Comparison of ENCODE assay signal across 9 mouse cellular contexts in the genomic region with DNA sequence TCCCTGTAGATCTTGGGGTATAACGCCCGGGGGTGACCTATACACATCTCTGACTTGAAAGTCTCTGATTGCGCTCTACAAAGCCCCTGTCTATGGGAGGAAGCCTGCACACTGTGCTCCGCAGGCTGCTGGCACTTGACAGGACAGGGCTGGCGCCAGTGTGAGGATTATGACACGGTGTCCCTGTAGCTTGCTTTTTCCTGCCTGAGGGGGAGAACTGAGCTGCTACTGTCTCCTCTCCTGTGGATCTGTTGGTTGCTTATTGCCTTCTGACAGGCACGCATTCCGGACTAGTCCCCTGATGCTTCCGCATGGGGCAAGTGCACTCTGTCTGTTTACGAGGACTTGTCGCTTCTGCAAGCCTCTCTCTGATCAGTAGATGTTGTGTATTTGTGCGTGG. TPM values are rescaled to one million over a fixed set of nuclear protein-coding genes. Genes with fewer than 3 reads are reported as not detected.
DNase-seq lines count a peak whose midpoint lies in the region; ATAC-seq and TF ChIP-seq lines count a peak whose summit lies in the region.
"Had no signal": no experiment of that assay in that cellular context is flagged by ENCODE, and none has a peak within 500 bp of the region (broad histone marks: within the 10 kb centered on the region; RNA-seq: fewer than 3 reads in every experiment).

No protein-coding gene starts in this region.

- DNase-seq in left cerebral cortex, adult 2 months (ENCODE audit: extremely low spot score in 1 of 2, low spot score in 2 of 2): no peak
- DNase-seq in left cerebral cortex, adult 11 months (ENCODE audit: low spot score): no peak
- peak; percentile 48 to 53 for DNase-seq in cerebellum, postnatal 36 days
- peak; percentile 82 for DNase-seq in hindbrain, postnatal 0 days (ENCODE audit: low spot score)
- no peak for DNase-seq in spleen, adult 18-20 months
- DNase-seq in MN1 (ENCODE audit: low spot score): no peak
- DNase-seq in thymus, adult 2 months: no peak

- H3K4me3 ChIP-seq in left cerebral cortex, adult 2 months: peak overlapping the region; percentile 13; the same call in 1 of the 2 replicates
- H3K4me3 ChIP-seq in hindbrain, postnatal 0 days (ENCODE audit: low read length): no peak overlapping the region; the same call in 1 of the 2 replicates
- H3K4me3 ChIP-seq in olfactory bulb, adult 2 months (ENCODE audit: insufficient read depth, low read depth, low read length): no peak overlapping the region
- no peak overlapping the region for H3K4me3 ChIP-seq in thymus, adult 2 months (ENCODE audit: control insufficient read depth, insufficient read depth, low read length)
- H3K4me3 ChIP-seq: limb, embryonic 12.5 days had no signal

- H3K9ac ChIP-seq in hindbrain, postnatal 0 days (replicated peaks; ENCODE audit: low read length): no peak overlapping the region
- H3K9ac ChIP-seq: limb, embryonic 12.5 days had no signal

- intact Hi-C loops in left cerebral cortex, adult 2 months (cut with DNase I): no loop called here

- peak; percentile 96 for ATAC-seq in hindbrain, postnatal 0 days

- peaks cover 5% of the 10 kb centered on the region; the same call in 1 of the 2 replicates for H3K4me1 ChIP-seq in hindbrain, postnatal 0 days (ENCODE audit: insufficient read depth, low read length)
- peaks cover 11% of the 10 kb centered on the region for H3K4me1 ChIP-seq in olfactory bulb, adult 2 months (ENCODE audit: control insufficient read depth, insufficient read depth, low read length)
- H3K4me1 ChIP-seq in thymus, adult 2 months (replicated peaks; ENCODE audit: control insufficient read depth, insufficient read depth, low read length): no peaks in the 10 kb centered on the region

- H3K27ac ChIP-seq in left cerebral cortex, adult 2 months: no peak overlapping the region
- H3K27ac ChIP-seq in hindbrain, postnatal 0 days: peak overlapping the region; percentile 11; the same call in 1 of the 2 replicates
- H3K27ac ChIP-seq in olfactory bulb, adult 2 months (ENCODE audit: insufficient read depth, low read depth, low read length): 0 out of 2 replicates have a peak overlapping the region, but pooled peaks have one; percentile 23
- H3K27ac ChIP-seq in thymus, adult 2 months (ENCODE audit: control insufficient read depth, insufficient read depth, low read length): no peak overlapping the region
- H3K27ac ChIP-seq: limb, embryonic 12.5 days had no signal

- H3K9me3 ChIP-seq in hindbrain, postnatal 0 days (ENCODE audit: low read length): no peaks in the 10 kb centered on the region
- H3K9me3 ChIP-seq: limb, embryonic 12.5 days had no signal

- 27% methylated on average over 12 of the region's 12 CpGs for whole genome bisulfite sequencing in hindbrain, postnatal 0 days
- 33% methylated on average over 12 of the region's 12 CpGs for WGBS in olfactory bulb, adult 2 months
- WGBS in thymus, adult 2 months: 82% methylated on average over 12 of the region's 12 CpGs

- no peak for TF ChIP-seq POLR2A in olfactory bulb, adult 2 months (IDR thresholded peaks at IDR 0.05; ENCODE audit: insufficient read depth, low read depth, low read length)
- TF ChIP-seq POLR2A in thymus, adult 2 months (IDR thresholded peaks at IDR 0.05; ENCODE audit: control insufficient read depth, extremely low read depth, insufficient read depth, low read length, poor library complexity): no peak

- TF ChIP-seq CTCF in left cerebral cortex, adult 2 months (IDR thresholded peaks at IDR 0.05): no peak; the same call in 1 of the 2 replicates
- peak; percentile 23; the same call in 1 of the 2 replicates for TF ChIP-seq CTCF in hindbrain, postnatal 0 days (IDR thresholded peaks at IDR 0.05; ENCODE audit: low read depth)
- TF ChIP-seq CTCF in olfactory bulb, adult 2 months (IDR thresholded peaks at IDR 0.05; ENCODE audit: insufficient read depth, low read depth, low read length): no peak
- TF ChIP-seq CTCF in thymus, adult 2 months (IDR thresholded peaks at IDR 0.05; ENCODE audit: borderline replicate concordance, control insufficient read depth, extremely low read depth, insufficient read depth, low read length, poor library complexity): no peak

- no peaks in the 10 kb centered on the region for H3K36me3 ChIP-seq in hindbrain, postnatal 0 days (ENCODE audit: insufficient read depth, low read length)
- no peaks in the 10 kb centered on the region for H3K36me3 ChIP-seq in thymus, adult 2 months (ENCODE audit: control insufficient read depth, insufficient read depth, low read length)
- H3K36me3 ChIP-seq: limb, embryonic 12.5 days had no signal

- peak overlapping the region; percentile 39 for H3K4me2 ChIP-seq in hindbrain, postnatal 0 days (ENCODE audit: low read depth, low read length)
- H3K4me2 ChIP-seq: limb, embryonic 12.5 days had no signal

- no peaks in the 10 kb centered on the region for H3K27me3 ChIP-seq in hindbrain, postnatal 0 days (ENCODE audit: insufficient read depth, low read length)
- no peaks in the 10 kb centered on the region for H3K27me3 ChIP-seq in thymus, adult 2 months (ENCODE audit: control insufficient read depth, insufficient read depth, low read length)
- H3K27me3 ChIP-seq: limb, embryonic 12.5 days had no signal

RNA-seq across cellular contexts. Expression of gene Tjp1, which starts 49.5 kb away (rescaled TPM):
- total RNA-seq in left cerebral cortex, adult 2 months (2021): 100 to 1,000 TPM; 148 to 153 TPM
- 46.2 and 69.5 TPM in 2 replicates for total RNA-seq in hindbrain, postnatal 0 days (2014; rRNA removed)
- 20.2 and 24.2 TPM in 2 replicates for polyA plus RNA-seq in hindbrain, postnatal 0 days (2015; fragmentation: Nextera tagmentation; extraction: Ambion mirVana)
- not detected in 2 replicates for polyA plus RNA-seq in olfactory bulb, adult 2 months (2012; ENCODE audit: insufficient read depth, insufficient read length, low replicate concordance, missing spikeins)
- 2.8 and 3.6 TPM in 2 replicates for polyA plus RNA-seq in thymus, adult 2 months (2012; rRNA removed)

Comparison
In these comparisons a context has a peak if more than half of its experiments do, and no peak if none do; other contexts are left out.
1. DNase-seq: peak in cerebellum, postnatal 36 days (2 of 2) and hindbrain, postnatal 0 days (single experiment); none in left cerebral cortex, adult 2 months (0 of 2), left cerebral cortex, adult 11 months (single experiment), spleen, adult 18-20 months (0 of 2), MN1 (single experiment) and thymus, adult 2 months (single experiment).
2. H3K27ac ChIP-seq: peak in hindbrain, postnatal 0 days (single experiment) and olfactory bulb, adult 2 months (single experiment); none in left cerebral cortex, adult 2 months (single experiment) and thymus, adult 2 months (single experiment).